In the genomic region with DNA sequence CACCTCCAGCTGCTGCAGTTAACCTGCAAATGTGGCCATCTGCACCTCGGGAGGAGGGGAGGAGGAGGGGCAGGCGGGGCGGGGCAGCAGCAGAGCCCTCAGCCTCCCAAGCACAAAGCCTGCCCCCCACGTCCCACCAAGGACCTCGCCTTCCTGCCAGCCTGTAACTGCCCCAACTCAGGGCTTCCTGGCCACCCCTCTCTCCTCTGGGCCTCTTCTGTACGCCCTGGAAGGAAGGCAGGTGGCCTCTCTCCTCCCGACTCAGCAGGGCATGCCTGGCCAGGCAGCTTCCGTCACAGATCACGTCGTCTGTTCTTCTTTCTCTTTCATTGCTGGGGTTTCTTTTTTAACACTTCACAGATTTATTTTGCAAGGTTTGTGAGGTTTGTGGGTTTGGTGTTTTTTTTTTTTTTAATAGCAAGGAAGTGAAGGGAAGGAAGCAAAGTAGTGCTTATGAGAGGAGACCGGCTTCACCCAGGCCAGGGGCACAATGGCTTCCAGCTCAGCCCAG, we compare ENCODE assay signal across 8 mouse cellular contexts.
DNase-seq lines count a peak whose midpoint lies in the region; ATAC-seq lines count a peak whose summit lies in the region.

No protein-coding gene starts in this region.

- 12% methylated on average over 11 of the region's 11 CpGs for WGBS in intestine, embryonic 16.5 days

- H3K9ac ChIP-seq in intestine, embryonic 16.5 days (ENCODE audit: low read depth, low read length), result peak overlapping the region; percentile 43; the same call in 1 of the 2 replicates

- H3K27me3 ChIP-seq in intestine, embryonic 16.5 days (replicated peaks; ENCODE audit: control insufficient read depth, insufficient read depth, low read length), result no peaks in the 10 kb centered on the region

- peak; percentile 56; the same call in 1 of the 2 replicates for ATAC-seq in cerebellum, adult (ENCODE audit: insufficient number of reproducible peaks, low FRiP score, low TSS enrichment)
- ATAC-seq in intestine, embryonic 16.5 days, result peak; percentile 33; the same call in 1 of the 2 replicates
- ATAC-seq in neutrophil, adult 5-6 weeks (ENCODE audit: extremely low read depth, insufficient number of reproducible peaks, low FRiP score, poor library complexity, severe bottlenecking), result peak; percentile 77

- 0 out of 2 replicates have a peak, but pooled peaks cover 6% of the 10 kb centered on the region for H3K4me1 ChIP-seq in intestine, embryonic 16.5 days (ENCODE audit: control insufficient read depth, insufficient read depth, low read length)

- H3K9me3 ChIP-seq in intestine, embryonic 16.5 days (ENCODE audit: control insufficient read depth, low read length), result no peaks in the 10 kb centered on the region

- DNase-seq in cerebellum, adult 8-10 months, result no peak
- DNase-seq in cerebellum, postnatal 36 days, result peak; percentile 35 to 37
- DNase-seq in embryo, embryonic 9.5 days (ENCODE audit: extremely low spot score), result no peak
- DNase-seq in yolk sac, embryonic 10.5 days (ENCODE audit: low spot score), result no peak
- no peak for DNase-seq in testis, postnatal 14 days (ENCODE audit: low spot score)

- peak overlapping the region; percentile 23; the same call in 1 of the 2 replicates for H3K4me3 ChIP-seq in intestine, embryonic 16.5 days (ENCODE audit: low read length)

- no peak overlapping the region for H3K27ac ChIP-seq in intestine, embryonic 16.5 days (ENCODE audit: low read length)

- H3K4me2 ChIP-seq in intestine, embryonic 16.5 days (ENCODE audit: low read depth, low read length), result peak overlapping the region; percentile 45

- H3K36me3 ChIP-seq in intestine, embryonic 16.5 days (ENCODE audit: control insufficient read depth, insufficient read depth, low read length), result no peaks in the 10 kb centered on the region

Comparison
In these comparisons a context has a peak if more than half of its experiments do, and no peak if none do; other contexts are left out.
1. DNase-seq: peak in cerebellum, postnatal 36 days (2 of 2); none in cerebellum, adult 8-10 months (single experiment), embryo, embryonic 9.5 days (single experiment), yolk sac, embryonic 10.5 days (single experiment) and testis, postnatal 14 days (single experiment).
2. Peak in every context shown above with its lines, with median percentiles within 50 percentile points of each other: ATAC-seq.